Mouse (Mus musculus): ENCODE results near the gene Sp1. TPM values are rescaled to one million over a fixed set of nuclear protein-coding genes. Genes with fewer than 3 reads are reported as not detected.
A peak's percentile ranks its signal among the peaks of the same experiment; 100 is the strongest.

The Sp1 gene
- total and polyA plus RNA-seq, 3 experiments, result 23.5 to 31.8 (median 27.1) TPM

GRCm38 (mm10) chr15:102377810-102378262 is 28.1 kb upstream of the Sp1 start:
- no peak for TF ChIP-seq NRF1 (IDR thresholded peaks at IDR 0.05; ENCODE audit: low read depth, low read length)
- TF ChIP-seq ZKSCAN1 (IDR thresholded peaks at IDR 0.05; ENCODE audit: borderline replicate concordance, low read depth, low read length), result no peak
- TF ChIP-seq MXI1 (IDR thresholded peaks at IDR 0.05; ENCODE audit: low read depth, low read length), result no peak

GRCm38 (mm10) chr15:102381575-102381974 is 24.4 kb upstream of the Sp1 start:
- H3K9ac ChIP-seq (ENCODE audit: insufficient read depth, low read depth), result no peak overlapping the region
- H3K4me3 ChIP-seq (replicated peaks in 1 of 3; ENCODE audit: low read depth in 2 of 3, low read length in 2 of 3, poor library complexity in 1 of 3), result no peak overlapping the region
- no peak overlapping the region for H3K27ac ChIP-seq (ENCODE audit: insufficient read depth, low read depth)
- H3K4me2 ChIP-seq (ENCODE audit: insufficient read depth, low read depth, poor library complexity, severe bottlenecking), result peak overlapping the region; percentile 42
- H3K27me3 ChIP-seq (replicated peaks), result peaks cover 7% of the 10 kb centered on the region
- no peaks in the 10 kb centered on the region for H3K9me3 ChIP-seq (replicated peaks; ENCODE audit: low read length)
- H3K36me3 ChIP-seq (replicated peaks in 1 of 2; ENCODE audit: control insufficient read depth in 1 of 2, insufficient read depth in 1 of 2, low read length in 1 of 2), result no peaks in the 10 kb centered on the region
- in situ Hi-C loops (cut with MboI; ENCODE audit: low pct_ligation_motif_present, low pct_unique_long_range_greater_than_20kb, low sequenced_read_pairs) (no loop called here), dilution Hi-C loops (cut with MboI; ENCODE audit: extremely low pct_ligation_motif_present, extremely low pct_unique_long_range_greater_than_20kb, low sequenced_read_pairs) (no loop called here)
- peaks cover 0 to 11% of the 10 kb centered on the region in 2 experiments; a peak in 2 of 4 replicates for H3K4me1 ChIP-seq (ENCODE audit: control insufficient read depth in 1 of 2, insufficient read depth in 2 of 2)
- DNase-seq (ENCODE audit: extremely low read depth), result peak; percentile 81
- peak; percentile 97 to 98 for TF ChIP-seq CTCF (conservative IDR thresholded peaks at IDR 0.05 in 1 of 2, IDR thresholded peaks at IDR 0.05 in 1 of 2; ENCODE audit: low read depth in 2 of 2, low read length in 2 of 2)
- TF ChIP-seq ZC3H11A (IDR thresholded peaks at IDR 0.05; ENCODE audit: low read depth, low read length), result peak; percentile 78
- 0 out of 2 replicates have a peak, but pooled peaks have one; percentile 23 for TF ChIP-seq TCF12 (IDR thresholded peaks at IDR 0.05; ENCODE audit: low read depth, low read length)
- TF ChIP-seq CHD1 (IDR thresholded peaks at IDR 0.05; ENCODE audit: low read depth, low read length), result no peak
- peak; percentile 42; the same call in 1 of the 2 replicates for TF ChIP-seq MAX (IDR thresholded peaks at IDR 0.05; ENCODE audit: low read length)
- peak; percentile 58 for TF ChIP-seq ZNF384 (IDR thresholded peaks at IDR 0.05; ENCODE audit: low read depth, low read length)
- TF ChIP-seq CHD2 (IDR thresholded peaks at IDR 0.05; ENCODE audit: low read length), result 0 out of 2 replicates have a peak, but pooled peaks have one; percentile 15
- 0 out of 2 replicates have a peak, but pooled peaks have one; percentile 38 for TF ChIP-seq RCOR1 (conservative IDR thresholded peaks at IDR 0.05; ENCODE audit: low read depth, low read length)
- TF ChIP-seq ETS1 (conservative IDR thresholded peaks at IDR 0.05; ENCODE audit: low read depth, low read length), result no peak
- peak; percentile 54; the same call in 1 of the 2 replicates for TF ChIP-seq NELFE (IDR thresholded peaks at IDR 0.05; ENCODE audit: low read depth, low read length)
- TF ChIP-seq ELF1 (IDR thresholded peaks at IDR 0.05; ENCODE audit: low read depth, low read length), result peak; percentile 54
- TF ChIP-seq E2F4 (IDR thresholded peaks at IDR 0.05; ENCODE audit: insufficient replicate concordance, low read depth, low read length), result no peak
- TF ChIP-seq SIN3A (IDR thresholded peaks at IDR 0.05; ENCODE audit: low read length), result peak; percentile 45; the same call in 1 of the 2 replicates
- TF ChIP-seq NRF1 (IDR thresholded peaks at IDR 0.05; ENCODE audit: low read depth, low read length), result no peak
- peak; percentile 96 for TF ChIP-seq SMC3 (IDR thresholded peaks at IDR 0.05; ENCODE audit: low read depth, low read length)
- TF ChIP-seq MAFK (IDR thresholded peaks at IDR 0.05; ENCODE audit: insufficient replicate concordance, low read length), result 0 out of 2 replicates have a peak, but pooled peaks have one; percentile 27
- peak; percentile 94 for TF ChIP-seq RAD21 (IDR thresholded peaks at IDR 0.05; ENCODE audit: low read depth, low read length)
- H3K79me2 ChIP-seq (replicated peaks; ENCODE audit: control insufficient read depth, extremely low read depth, insufficient read depth, poor library complexity, severe bottlenecking), result no peaks in the 10 kb centered on the region

More at GRCm38 (mm10) chr15:102377810-102378262, 28.1 kb upstream of the Sp1 start:
- Histone ChIP-seq H3K4me1 (ENCODE audit: control insufficient read depth in 1 of 2, insufficient read depth in 2 of 2) (peaks cover 0 to 17% of the 10 kb centered on the region in 2 experiments; a peak in 3 of 4 replicates), H3K27me3 (replicated peaks) (peaks cover 39% of the 10 kb centered on the region), H3K4me2 (ENCODE audit: insufficient read depth, low read depth, poor library complexity, severe bottlenecking) (no peak overlapping the region), H3K9ac (ENCODE audit: insufficient read depth, low read depth) (no peak overlapping the region), H3K27ac (ENCODE audit: insufficient read depth, low read depth) (no peak overlapping the region), H3K36me3 (replicated peaks in 1 of 2; ENCODE audit: control insufficient read depth in 1 of 2, insufficient read depth in 1 of 2, low read length in 1 of 2) (no peaks in the 10 kb centered on the region), H3K4me3 (replicated peaks in 1 of 3; ENCODE audit: low read depth in 2 of 3, low read length in 2 of 3, poor library complexity in 1 of 3) (no peak overlapping the region), H3K79me2 (replicated peaks; ENCODE audit: control insufficient read depth, extremely low read depth, insufficient read depth, poor library complexity, severe bottlenecking) (no peaks in the 10 kb centered on the region), H3K9me3 (replicated peaks; ENCODE audit: low read length) (no peaks in the 10 kb centered on the region)
- DNase-seq (ENCODE audit: extremely low read depth), result no peak
- dilution Hi-C loops (cut with MboI; ENCODE audit: extremely low pct_ligation_motif_present, extremely low pct_unique_long_range_greater_than_20kb, low sequenced_read_pairs), result no loop called here
- in situ Hi-C loops (cut with MboI; ENCODE audit: low pct_ligation_motif_present, low pct_unique_long_range_greater_than_20kb, low sequenced_read_pairs), result no loop called here
